Mouse (Mus musculus) kidney, embryonic 15.5 days (tissue): ENCODE measurements at regions not wholly inside any gene's neighbourhood (a gene's known extent, or its start where the extent isn't known, plus 50 kb on each side); places are given as distances from the start of the nearest gene placed in this dataset.
"Not testable (repeated sequence)": the region's sequence is repeated elsewhere in the genome, so short reads cannot be mapped to it uniquely, and the experiment has no call there.

ENCODE experiments used
- ATAC-seq: fragments of 200-750 bp; cut with Nextera tagmentation; replicated peaks from 2 replicates; pipeline ENCODE4 v1.8.0; 2017; ENCODE audit warnings: moderate TSS enrichment; ENCODE audit not compliant: low FRiP score
- H3K27ac ChIP-seq: fragments of 300-500 bp; sonication (generic); 2 replicates; pipeline ENCODE4 v1.5.1; 2015; ENCODE audit warnings: mild to moderate bottlenecking, inconsistent platforms
- H3K27me3 ChIP-seq: fragments of 300-500 bp; sonication (generic); 2 replicates; pipeline ENCODE4 v1.6.1; 2015; ENCODE audit warnings: inconsistent platforms
- H3K36me3 ChIP-seq: fragments of 300-500 bp; sonication (generic); 2 replicates; pipeline ENCODE4 v1.6.1; 2015; ENCODE audit warnings: inconsistent platforms
- H3K4me1 ChIP-seq: fragments of 300-500 bp; sonication (generic); 2 replicates; pipeline ENCODE4 v1.6.1; 2015; ENCODE audit warnings: inconsistent platforms
- H3K4me2 ChIP-seq: fragments of 300-500 bp; sonication (generic); 2 replicates; pipeline ENCODE4 v1.6.1; 2015; ENCODE audit warnings: moderate library complexity, mild to moderate bottlenecking, inconsistent platforms
- H3K4me3 ChIP-seq: fragments of 300-500 bp; sonication (generic); replicated peaks from 2 replicates; pipeline ENCODE4 v1.5.1; 2015; ENCODE audit warnings: mild to moderate bottlenecking, inconsistent platforms
- H3K9ac ChIP-seq: fragments of 300-500 bp; sonication (generic); 2 replicates; pipeline ENCODE4 v1.6.1; 2015; ENCODE audit warnings: mild to moderate bottlenecking, inconsistent platforms
- H3K9me3 ChIP-seq: fragments of 300-500 bp; sonication (generic); replicated peaks from 2 replicates; pipeline ENCODE4 v1.6.1; 2016; ENCODE audit warnings: inconsistent platforms
- WGBS: fragments of 180-500 bp; shearing (Covaris S2); methylation state at CpG from one replicate; pipeline ENCODE4 v1.1.7; 2015; ENCODE audit warnings: mixed read lengths; 5-methylcytosine and 5-hydroxymethylcytosine counted together

GRCm38 (mm10) chr3:137275444-137275843, 65.4 kb upstream of the Emcn start:
- 0 out of 2 replicates have a peak, but pooled peaks cover 4% of the 10 kb centered on the region for H3K4me1 ChIP-seq
- no peaks in the 10 kb centered on the region for H3K9me3 ChIP-seq
- WGBS: 64% methylated on average over 8 of the region's 8 CpGs
- H3K4me3 ChIP-seq: no peak overlapping the region
- H3K27ac ChIP-seq: no peak overlapping the region
- no peak overlapping the region for H3K4me2 ChIP-seq
- ATAC-seq: no peak
- no peak overlapping the region for H3K9ac ChIP-seq
- H3K36me3 ChIP-seq: no peaks in the 10 kb centered on the region
- H3K27me3 ChIP-seq: no peaks in the 10 kb centered on the region

DNA sequence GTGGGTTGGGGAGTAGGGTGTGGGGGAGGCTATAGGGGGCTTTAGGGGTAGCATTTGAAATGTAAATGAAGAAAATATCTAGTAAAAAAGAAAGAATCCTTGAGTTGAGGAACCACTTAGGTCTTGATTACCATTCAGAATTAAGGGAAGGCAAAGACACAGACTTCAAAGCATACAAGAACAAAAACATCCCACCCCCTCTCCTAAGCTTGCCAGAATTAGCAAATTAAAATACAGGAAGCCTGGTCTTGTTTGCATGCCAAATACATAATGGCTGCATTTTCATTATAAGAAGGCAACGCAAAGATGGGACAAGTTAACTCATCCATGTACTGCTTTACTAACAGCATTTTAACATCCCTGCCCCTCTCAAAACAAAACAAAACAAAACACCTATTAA, 61.6 kb upstream of the Emcn start:
- 84% methylated on average over 1 of the region's 1 CpGs for WGBS
- H3K9me3 ChIP-seq: no peaks in the 10 kb centered on the region
- no peak overlapping the region for H3K4me2 ChIP-seq
- no peak overlapping the region for H3K27ac ChIP-seq
- no peak overlapping the region for H3K9ac ChIP-seq
- no peak for ATAC-seq
- H3K36me3 ChIP-seq: no peaks in the 10 kb centered on the region
- 0 out of 2 replicates have a peak, but pooled peaks cover 4% of the 10 kb centered on the region for H3K4me1 ChIP-seq
- no peaks in the 10 kb centered on the region for H3K27me3 ChIP-seq
- H3K4me3 ChIP-seq: no peak overlapping the region

DNA sequence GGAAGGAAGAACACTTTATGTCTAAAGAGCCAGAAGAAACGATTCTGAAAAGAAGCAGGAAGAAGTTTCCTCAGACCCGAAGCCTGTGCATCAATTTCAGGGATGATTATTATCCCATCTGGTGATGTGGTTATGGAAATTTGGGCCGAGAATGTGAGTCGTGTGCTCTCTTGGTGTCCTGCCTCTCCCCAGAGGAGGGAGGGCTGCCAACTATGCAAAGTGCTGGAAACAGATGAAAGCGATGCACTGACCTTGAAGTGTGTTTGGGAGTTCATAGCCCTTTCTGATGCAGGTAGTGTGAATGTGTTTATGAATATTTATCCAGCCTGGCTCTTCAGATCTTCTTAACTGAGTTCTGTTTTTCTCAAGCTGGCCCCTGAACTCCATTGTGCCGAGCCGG, 59.8 kb upstream of the Emcn start:
- no peaks in the 10 kb centered on the region for H3K27me3 ChIP-seq
- ATAC-seq: no peak

GRCm38 (mm10) chr3:137287558-137287957, 53.3 kb upstream of the Emcn start:
- not testable (repeated sequence) for H3K9me3 ChIP-seq, H3K4me3 ChIP-seq, H3K4me1 ChIP-seq, ATAC-seq, H3K27me3 ChIP-seq, H3K9ac ChIP-seq, H3K4me2 ChIP-seq, H3K36me3 ChIP-seq
- WGBS: 92% methylated on average over 11 of the region's 11 CpGs
- H3K27ac ChIP-seq: peak overlapping the region; percentile 77; the same call in 1 of the 2 replicates

More for the DNA sequence above, 59.8 kb upstream of the Emcn start:
- no peaks in the 10 kb centered on the region for H3K9me3 ChIP-seq
- no peaks in the 10 kb centered on the region for H3K36me3 ChIP-seq
- H3K4me1 ChIP-seq: 0 out of 2 replicates have a peak, but pooled peaks cover 4% of the 10 kb centered on the region
- no peak overlapping the region for H3K9ac ChIP-seq
- no peak overlapping the region for H3K4me2 ChIP-seq
- no peak overlapping the region for H3K27ac ChIP-seq
- 89% methylated on average over 7 of the region's 7 CpGs for WGBS
- no peak overlapping the region for H3K4me3 ChIP-seq

DNA sequence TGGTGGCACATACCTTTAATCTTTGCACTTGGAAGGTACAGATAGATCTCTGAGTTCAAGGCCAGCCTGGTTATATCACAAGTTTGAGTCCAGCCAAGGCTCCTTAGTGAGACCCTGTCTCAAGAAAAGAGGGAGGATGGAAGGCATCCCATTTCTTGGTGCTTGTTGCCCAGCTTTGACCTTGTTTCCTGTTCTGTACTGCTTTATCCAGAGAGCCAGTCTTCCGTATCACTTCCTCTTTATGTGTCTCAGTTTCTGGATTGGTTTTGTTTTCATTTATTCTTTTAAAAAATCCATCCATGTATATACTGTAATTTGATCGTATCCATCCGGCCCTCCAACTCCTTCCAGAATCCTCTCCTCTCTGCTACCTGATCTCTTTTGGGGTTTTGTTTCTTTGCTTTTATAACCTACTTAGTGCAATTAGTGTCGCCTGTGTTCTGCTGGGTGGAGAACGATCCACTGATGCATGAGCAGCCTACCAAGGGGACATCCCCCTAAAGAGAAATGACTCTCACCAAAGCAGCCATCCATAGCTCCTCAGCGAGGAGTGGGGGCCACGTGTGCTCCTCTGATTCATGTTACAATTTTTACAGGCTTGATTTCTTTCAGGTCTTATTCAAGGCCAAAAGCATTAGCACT, 52.4 kb upstream of the Emcn start:
- ATAC-seq: peak; percentile 94

GRCm38 (mm10) chr3:137288943-137289682, 51.8 kb upstream of the Emcn start:
- Histone ChIP-seq H3K4me2 (no peak overlapping the region), H3K4me3 (no peak overlapping the region), H3K4me1 (peaks cover 14% of the 10 kb centered on the region), H3K9me3 (no peaks in the 10 kb centered on the region), H3K36me3 (no peaks in the 10 kb centered on the region), H3K9ac (no peak overlapping the region), H3K27me3 (no peaks in the 10 kb centered on the region), H3K27ac (peak overlapping the region; percentile 68)
- ATAC-seq: peak; percentile 2; the same call in 1 of the 2 replicates
- 58% methylated on average over 2 of the region's 2 CpGs for WGBS

More for the DNA sequence above, 52.4 kb upstream of the Emcn start:
- H3K9me3 ChIP-seq: no peaks in the 10 kb centered on the region
- H3K4me1 ChIP-seq: peaks cover 13% of the 10 kb centered on the region
- H3K4me3 ChIP-seq: no peak overlapping the region
- 36% methylated on average over 7 of the region's 7 CpGs for WGBS
- no peaks in the 10 kb centered on the region for H3K27me3 ChIP-seq
- peak overlapping the region; percentile 77 for H3K27ac ChIP-seq
- H3K4me2 ChIP-seq: no peak overlapping the region
- H3K9ac ChIP-seq: no peak overlapping the region
- no peaks in the 10 kb centered on the region for H3K36me3 ChIP-seq

GRCm38 (mm10) chr3:137289683-137289984, 51.2 kb upstream of the Emcn start:
- no peaks in the 10 kb centered on the region for H3K36me3 ChIP-seq
- peak overlapping the region; percentile 68 for H3K27ac ChIP-seq
- no peak overlapping the region for H3K4me3 ChIP-seq
- no peaks in the 10 kb centered on the region for H3K27me3 ChIP-seq
- peaks cover 14% of the 10 kb centered on the region for H3K4me1 ChIP-seq
- H3K9me3 ChIP-seq: no peaks in the 10 kb centered on the region
- no peak overlapping the region for H3K9ac ChIP-seq
- 33% methylated on average over 3 of the region's 3 CpGs for WGBS
- no peak overlapping the region for H3K4me2 ChIP-seq
- ATAC-seq: peak; percentile 50
